Mouse (Mus musculus): ENCODE data around the gene Tmem205. TPM values are rescaled to one million over a fixed set of nuclear protein-coding genes. Genes with fewer than 3 reads are reported as not detected.

The Tmem205 gene
- polyA plus RNA-seq, 1 experiment from 2014 or later: 52.6 TPM

GRCm38 (mm10) chr9:21904031-21904430, 23.3 kb downstream of the Tmem205 start:
- H3K4me2 ChIP-seq: no peak overlapping the region
- WGBS: 86% methylated on average over 4 of the region's 4 CpGs
- 0 out of 2 replicates have a peak, but pooled peaks cover 4% of the 10 kb centered on the region for H3K4me1 ChIP-seq
- H3K4me3 ChIP-seq: no peak overlapping the region
- no peak overlapping the region for H3K27ac ChIP-seq
- H3K9me3 ChIP-seq: no peaks in the 10 kb centered on the region
- ATAC-seq (ENCODE audit: borderline replicate concordance, extremely low read depth, low FRiP score, low TSS enrichment): no peak
- H3K27me3 ChIP-seq: peaks cover 3% of the 10 kb centered on the region; the same call in 1 of the 2 replicates
- H3K9ac ChIP-seq: no peak overlapping the region
- no peaks in the 10 kb centered on the region for H3K36me3 ChIP-seq

DNA sequence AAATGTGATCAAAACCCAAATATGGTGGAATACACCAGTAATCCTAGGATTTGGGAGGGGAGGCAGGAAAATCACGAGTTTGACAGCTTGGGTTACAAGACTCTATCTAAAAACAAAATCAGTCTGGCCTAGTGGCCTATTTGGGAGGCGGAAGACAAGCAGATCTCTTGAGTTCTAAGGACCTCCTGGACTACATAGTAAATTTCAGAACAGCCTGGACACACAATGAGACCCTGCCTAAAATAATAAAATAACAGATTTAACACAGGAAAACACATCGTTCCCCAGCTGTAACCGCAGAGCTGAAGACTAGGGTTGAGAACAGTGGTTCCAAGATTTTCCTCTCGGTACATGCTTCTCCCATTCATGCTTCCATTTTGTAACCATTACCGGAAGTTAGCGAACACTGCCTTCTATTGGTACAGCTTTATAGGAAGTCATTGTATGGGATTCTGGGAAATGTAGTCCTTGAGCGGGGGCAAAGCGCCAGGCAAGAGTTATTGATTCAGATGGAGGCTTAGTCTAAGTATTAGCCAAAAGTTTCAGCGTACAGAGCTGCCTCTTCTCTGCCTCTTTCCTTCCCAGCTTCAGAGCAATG, 26.0 kb downstream of the Tmem205 start:
- no peaks in the 10 kb centered on the region for H3K9me3 ChIP-seq
- 17% methylated on average over 10 of the region's 10 CpGs for WGBS
- H3K27me3 ChIP-seq: peaks cover 7% of the 10 kb centered on the region; the same call in 1 of the 2 replicates
- H3K4me3 ChIP-seq: peak overlapping the region; percentile 41
- H3K4me1 ChIP-seq: 0 out of 2 replicates have a peak, but pooled peaks cover 4% of the 10 kb centered on the region
- no peaks in the 10 kb centered on the region for H3K36me3 ChIP-seq
- no peak overlapping the region for H3K9ac ChIP-seq
- peak overlapping the region; percentile 54 for H3K4me2 ChIP-seq
- peak; percentile 85 for ATAC-seq (ENCODE audit: borderline replicate concordance, extremely low read depth, low FRiP score, low TSS enrichment)
- H3K27ac ChIP-seq: no peak overlapping the region

DNA sequence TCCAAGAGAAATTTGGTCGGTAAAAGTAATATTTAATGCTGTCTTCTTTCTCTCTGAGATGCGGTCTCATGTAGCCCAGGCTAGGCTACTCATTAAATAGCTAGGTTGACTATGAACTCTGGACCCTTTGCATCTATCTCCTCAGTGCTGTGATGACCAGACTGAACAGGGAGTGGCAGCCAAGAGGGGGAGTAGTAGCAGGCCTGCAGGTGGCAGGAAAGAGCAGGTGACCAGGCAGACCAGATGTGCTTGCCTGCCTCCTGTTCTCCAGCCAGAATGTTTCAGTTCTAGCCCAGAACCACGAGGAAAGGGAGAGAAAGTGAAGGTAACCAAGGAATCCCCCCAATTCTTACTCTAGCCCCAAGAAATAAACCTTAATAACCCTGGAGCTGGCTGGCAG, 38.1 kb downstream of the Tmem205 start:
- H3K27me3 ChIP-seq: 0 out of 2 replicates have a peak, but pooled peaks cover 8% of the 10 kb centered on the region
- H3K4me2 ChIP-seq: no peak overlapping the region
- no peak overlapping the region for H3K9ac ChIP-seq
- H3K27ac ChIP-seq: no peak overlapping the region
- H3K9me3 ChIP-seq: no peaks in the 10 kb centered on the region
- 60% methylated on average over 3 of the region's 3 CpGs for WGBS
- no peaks in the 10 kb centered on the region for H3K36me3 ChIP-seq
- H3K4me3 ChIP-seq: no peak overlapping the region
- no peak for ATAC-seq (ENCODE audit: borderline replicate concordance, extremely low read depth, low FRiP score, low TSS enrichment)
- no peaks in the 10 kb centered on the region for H3K4me1 ChIP-seq

GRCm38 (mm10) chr9:21876601-21877000, 50.8 kb downstream of the Tmem205 start:
- Histone ChIP-seq H3K9me3 (no peaks in the 10 kb centered on the region), H3K36me3 (no peaks in the 10 kb centered on the region), H3K9ac (no peak overlapping the region), H3K4me3 (no peak overlapping the region), H3K4me1 (no peaks in the 10 kb centered on the region), H3K27ac (no peak overlapping the region), H3K27me3 (no peaks in the 10 kb centered on the region), H3K4me2 (no peak overlapping the region)
- ATAC-seq (ENCODE audit: borderline replicate concordance, extremely low read depth, low FRiP score, low TSS enrichment): no peak
- WGBS: 62% methylated on average over 3 of the region's 3 CpGs

GRCm38 (mm10) chr9:21872204-21872603, 55.2 kb downstream of the Tmem205 start:
- WGBS: 40% methylated on average over 4 of the region's 4 CpGs

More at GRCm38 (mm10) chr9:21872204-21872603, 55.2 kb downstream of the Tmem205 start:
- H3K9ac ChIP-seq: no peak overlapping the region
- no peaks in the 10 kb centered on the region for H3K4me1 ChIP-seq
- ATAC-seq (ENCODE audit: borderline replicate concordance, extremely low read depth, low FRiP score, low TSS enrichment): peak; percentile 5; the same call in 1 of the 2 replicates
- H3K4me3 ChIP-seq: no peak overlapping the region
- no peaks in the 10 kb centered on the region for H3K27me3 ChIP-seq
- no peaks in the 10 kb centered on the region for H3K36me3 ChIP-seq
- no peak overlapping the region for H3K4me2 ChIP-seq
- H3K9me3 ChIP-seq: no peaks in the 10 kb centered on the region
- H3K27ac ChIP-seq: no peak overlapping the region

Other genes starting within 250 kb of the Tmem205 start
- 38.9 and 39.5 TPM in 2 replicates for gene Ldlr, start 204.1 kb downstream of the Tmem205 start, polyA plus RNA-seq (2015; fragmentation: Nextera tagmentation; extraction: Ambion mirVana)
- gene Spc24, start 167.3 kb downstream of the Tmem205 start, polyA plus RNA-seq (2015; fragmentation: Nextera tagmentation; extraction: Ambion mirVana): 154 TPM in 2 replicates
- 27.7 and 30.0 TPM in 2 replicates for gene Kank2, start 128.8 kb downstream of the Tmem205 start, polyA plus RNA-seq (2015; fragmentation: Nextera tagmentation; extraction: Ambion mirVana)
- 2.1 and 2.3 TPM in 2 replicates for gene Angptl8, start 92.0 kb downstream of the Tmem205 start, polyA plus RNA-seq (2015; fragmentation: Nextera tagmentation; extraction: Ambion mirVana)
- 62.0 and 68.0 TPM in 2 replicates for gene Dock6, start 74.9 kb downstream of the Tmem205 start, polyA plus RNA-seq (2015; fragmentation: Nextera tagmentation; extraction: Ambion mirVana)
- gene Rab3d, start 9.4 kb downstream of the Tmem205 start, polyA plus RNA-seq (2015; fragmentation: Nextera tagmentation; extraction: Ambion mirVana): 15.3 and 20.2 TPM in 2 replicates
- gene Ccdc159, start 85 bp downstream of the Tmem205 start, polyA plus RNA-seq (2015; fragmentation: Nextera tagmentation; extraction: Ambion mirVana): 3.2 and 4.6 TPM in 2 replicates
- 7.8 and 8.0 TPM in 2 replicates for gene Plppr2, start 9.5 kb upstream of the Tmem205 start, polyA plus RNA-seq (2015; fragmentation: Nextera tagmentation; extraction: Ambion mirVana)
- 6.5 and 6.7 TPM in 2 replicates for gene Swsap1, start 28.2 kb upstream of the Tmem205 start, polyA plus RNA-seq (2015; fragmentation: Nextera tagmentation; extraction: Ambion mirVana)
- 6.8 and 7.3 TPM in 2 replicates for gene Epor, start 36.0 kb upstream of the Tmem205 start, polyA plus RNA-seq (2015; fragmentation: Nextera tagmentation; extraction: Ambion mirVana)
- gene Rgl3, start 61.9 kb upstream of the Tmem205 start, polyA plus RNA-seq (2015; fragmentation: Nextera tagmentation; extraction: Ambion mirVana): 4.9 and 7.2 TPM in 2 replicates
- gene Ccdc151, start 75.1 kb upstream of the Tmem205 start, polyA plus RNA-seq (2015; fragmentation: Nextera tagmentation; extraction: Ambion mirVana): 3.9 and 4.4 TPM in 2 replicates
- 127 and 137 TPM in 2 replicates for gene Prkcsh, start 75.2 kb upstream of the Tmem205 start, polyA plus RNA-seq (2015; fragmentation: Nextera tagmentation; extraction: Ambion mirVana)
- gene Elavl3, start 124.5 kb upstream of the Tmem205 start, polyA plus RNA-seq (2015; fragmentation: Nextera tagmentation; extraction: Ambion mirVana): 0.25 and 0.51 TPM in 2 replicates
- gene Gm49318, start 143.7 kb upstream of the Tmem205 start, polyA plus RNA-seq (2015; fragmentation: Nextera tagmentation; extraction: Ambion mirVana): not detected in 2 replicates
- gene Zfp653, start 143.8 kb upstream of the Tmem205 start, polyA plus RNA-seq (2015; fragmentation: Nextera tagmentation; extraction: Ambion mirVana): 13.4 and 15.3 TPM in 2 replicates
- gene Ecsit, start 157.9 kb upstream of the Tmem205 start, polyA plus RNA-seq (2015; fragmentation: Nextera tagmentation; extraction: Ambion mirVana): 33.2 and 33.9 TPM in 2 replicates
- 60.9 and 71.5 TPM in 2 replicates for gene Cnn1, start 171.7 kb upstream of the Tmem205 start, polyA plus RNA-seq (2015; fragmentation: Nextera tagmentation; extraction: Ambion mirVana)
- 196 and 210 TPM in 2 replicates for gene Elof1, start 189.6 kb upstream of the Tmem205 start, polyA plus RNA-seq (2015; fragmentation: Nextera tagmentation; extraction: Ambion mirVana)
- 6.2 and 6.4 TPM in 2 replicates for gene Acp5, start 208.2 kb upstream of the Tmem205 start, polyA plus RNA-seq (2015; fragmentation: Nextera tagmentation; extraction: Ambion mirVana)
- gene Pigyl, start 229.3 kb upstream of the Tmem205 start, polyA plus RNA-seq (2015; fragmentation: Nextera tagmentation; extraction: Ambion mirVana): 77.3 and 84.7 TPM in 2 replicates

Data from lung, embryonic 15.5 days (tissue).